Mouse (Mus musculus) cerebellum, adult 18-20 months (tissue): ENCODE measurements around the gene Gpr88.
"Not testable (repeated sequence)": the region's sequence is repeated elsewhere in the genome, so short reads cannot be mapped to it uniquely, and the experiment has no call there.

ENCODE experiments used
- DNase-seq, 2 experiments: peaks; one replicate each; pipeline ENCODE4 v3.0.0; 2021

The Gpr88 gene

GRCm38 (mm10) chr3:116237527-116237926 lies 15.8 kb downstream of the Gpr88 start:
- DNase-seq: no peak

GRCm38 (mm10) chr3:116236856-116237255 lies 16.4 kb downstream of the Gpr88 start:
- DNase-seq: no peak

- DNase-seq: no peak
Observed at GRCm38 (mm10) chr3:116233515-116233914, 19.8 kb downstream of the Gpr88 start.

- no peak for DNase-seq
Observed at GRCm38 (mm10) chr3:116232763-116233162, 20.5 kb downstream of the Gpr88 start.

GRCm38 (mm10) chr3:116229336-116229735 lies 24.0 kb downstream of the Gpr88 start:
- no peak for DNase-seq

- DNase-seq: no peak
Observed at GRCm38 (mm10) chr3:116228360-116229245, 24.7 kb downstream of the Gpr88 start.

GRCm38 (mm10) chr3:116227383-116227782 lies 25.9 kb downstream of the Gpr88 start:
- DNase-seq: no peak

GRCm38 (mm10) chr3:116226915-116227314 lies 26.4 kb downstream of the Gpr88 start:
- no peak for DNase-seq

- peak in 1 of 2 experiments; percentile 6 for DNase-seq
Observed at GRCm38 (mm10) chr3:116222511-116223243, 30.6 kb downstream of the Gpr88 start.

- DNase-seq: no peak
Observed at GRCm38 (mm10) chr3:116221686-116222010, 31.7 kb downstream of the Gpr88 start.

- no peak for DNase-seq
Observed at GRCm38 (mm10) chr3:116220980-116221685, 32.2 kb downstream of the Gpr88 start.

- not testable (repeated sequence) for DNase-seq
Observed at GRCm38 (mm10) chr3:116217398-116217797, 35.9 kb downstream of the Gpr88 start.

- no peak for DNase-seq
Observed at GRCm38 (mm10) chr3:116216261-116216660, 37.0 kb downstream of the Gpr88 start.

- DNase-seq: no peak
Observed at GRCm38 (mm10) chr3:116211639-116212038, 41.7 kb downstream of the Gpr88 start.

GRCm38 (mm10) chr3:116210720-116211121 lies 42.6 kb downstream of the Gpr88 start:
- DNase-seq: no peak

GRCm38 (mm10) chr3:116209214-116209613 lies 44.1 kb downstream of the Gpr88 start:
- DNase-seq: no peak

GRCm38 (mm10) chr3:116206306-116206834 lies 46.9 kb downstream of the Gpr88 start:
- DNase-seq: no peak

GRCm38 (mm10) chr3:116205346-116206219 lies 47.7 kb downstream of the Gpr88 start:
- DNase-seq: no peak

- no peak for DNase-seq
Observed at GRCm38 (mm10) chr3:116204643-116205042, 48.7 kb downstream of the Gpr88 start.

GRCm38 (mm10) chr3:116203942-116204341 lies 49.4 kb downstream of the Gpr88 start:
- no peak for DNase-seq

GRCm38 (mm10) chr3:116200060-116200459 lies 53.2 kb downstream of the Gpr88 start:
- no peak for DNase-seq
